Mouse (Mus musculus) thymus, adult 2 months (tissue): ENCODE data around the gene Tlcd1. TPM values are rescaled to one million over a fixed set of nuclear protein-coding genes. Genes with fewer than 3 reads are reported as not detected.

Experiments
- DNase-seq: peaks from one replicate; pipeline ENCODE4 v3.0.0; 2021
- H3K27ac ChIP-seq: fragments of 200-500 bp; 2 replicates; pipeline ENCODE4 v1.5.1; 2012; ENCODE audit warnings: low read length, control low read depth; ENCODE audit not compliant: control insufficient read depth, insufficient read depth
- H3K27me3 ChIP-seq: fragments of 200-500 bp; 2 replicates; pipeline ENCODE4 v1.6.1; 2012; ENCODE audit warnings: mild to moderate bottlenecking, low read length, moderate library complexity, mixed read lengths; ENCODE audit not compliant: control insufficient read depth, insufficient read depth
- H3K36me3 ChIP-seq: fragments of 200-500 bp; 2 replicates; pipeline ENCODE4 v1.6.1; 2012; ENCODE audit warnings: mild to moderate bottlenecking, low read length, moderate library complexity; ENCODE audit not compliant: control insufficient read depth, insufficient read depth
- H3K4me1 ChIP-seq: fragments of 200-500 bp; replicated peaks from 2 replicates; pipeline ENCODE4 v1.6.1; 2012; ENCODE audit warnings: low read length; ENCODE audit not compliant: control insufficient read depth, insufficient read depth
- H3K4me3 ChIP-seq: fragments of 200-500 bp; 2 replicates; pipeline ENCODE4 v1.5.1; 2012; ENCODE audit warnings: mild to moderate bottlenecking, low read length, control low read depth, moderate library complexity; ENCODE audit not compliant: control insufficient read depth, insufficient read depth
- CTCF ChIP-seq: fragments of 200-500 bp; IDR thresholded peaks from 2 replicates; pipeline ENCODE4 v1.5.1; 2012; ENCODE audit warnings: mild to moderate bottlenecking, control low read depth, low read length, moderate library complexity, borderline replicate concordance; ENCODE audit not compliant: control insufficient read depth, poor library complexity, insufficient read depth; ENCODE audit errors: extremely low read depth
- POLR2A ChIP-seq: fragments of 200-500 bp; IDR thresholded peaks from 2 replicates; pipeline ENCODE4 v1.6.1; 2012; ENCODE audit warnings: mild to moderate bottlenecking, low read length, control low read depth, moderate library complexity; ENCODE audit not compliant: control insufficient read depth, poor library complexity, insufficient read depth; ENCODE audit errors: extremely low read depth
- WGBS: fragments of 180-500 bp; shearing (Covaris S2); methylation state at CpG from one replicate; pipeline ENCODE4 v1.1.7; 2018; 5-methylcytosine and 5-hydroxymethylcytosine counted together
- polyA plus RNA-seq: library from polyadenylated mRNA; depleted of rRNA; stranded (reverse); fragments of >200 nt; gene quantifications from 2 replicates; pipeline ENCODE4 v1.2.3, GENCODE M21; 2012

Tlcd1 gene
- polyA plus RNA-seq, 1 experiment, result 30.0 TPM

DNA sequence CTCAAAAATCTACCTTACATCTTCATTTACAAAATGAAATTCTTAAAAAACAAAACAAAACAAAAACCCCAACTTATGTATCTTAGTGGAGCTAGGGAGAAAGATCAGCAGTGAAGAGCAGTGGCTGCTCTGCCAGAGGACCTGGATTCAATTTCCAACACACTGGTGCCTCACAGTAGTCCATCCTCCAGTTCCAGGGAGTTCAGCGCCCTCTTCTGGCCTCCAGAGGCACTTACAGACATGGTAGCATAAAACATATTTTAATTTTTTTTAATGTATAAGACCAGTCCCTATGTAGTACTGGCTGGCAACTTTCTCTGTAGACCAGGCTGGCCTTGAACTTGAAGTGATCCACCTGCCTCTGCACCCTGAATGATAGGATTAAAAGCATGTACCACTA lies 25.4 kb upstream of the Tlcd1 start:
- no peaks in the 10 kb centered on the region for H3K27me3 ChIP-seq
- H3K36me3 ChIP-seq, result no peaks in the 10 kb centered on the region
- TF ChIP-seq POLR2A (no peak), CTCF (no peak)
- no peak for DNase-seq
- H3K27ac ChIP-seq, result no peak overlapping the region
- 82% methylated on average over 1 of the region's 1 CpGs for WGBS
- no peak overlapping the region for H3K4me3 ChIP-seq
- no peaks in the 10 kb centered on the region for H3K4me1 ChIP-seq

GRCm38 (mm10) chr11:78152299-78153231 lies 23.9 kb upstream of the Tlcd1 start:
- WGBS, result 91% methylated on average over 9 of the region's 9 CpGs
- Histone ChIP-seq H3K27ac (no peak overlapping the region), H3K4me3 (no peak overlapping the region), H3K36me3 (peaks cover 2% of the 10 kb centered on the region), H3K27me3 (no peaks in the 10 kb centered on the region), H3K4me1 (no peaks in the 10 kb centered on the region)
- DNase-seq, result no peak
- TF ChIP-seq POLR2A (no peak), CTCF (no peak)

GRCm38 (mm10) chr11:78153778-78154177 lies 22.7 kb upstream of the Tlcd1 start:
- no peaks in the 10 kb centered on the region for H3K27me3 ChIP-seq
- TF ChIP-seq POLR2A, result no peak
- no peak for TF ChIP-seq CTCF
- no peak overlapping the region for H3K27ac ChIP-seq
- peaks cover 15% of the 10 kb centered on the region for H3K36me3 ChIP-seq
- no peaks in the 10 kb centered on the region for H3K4me1 ChIP-seq
- no peak overlapping the region for H3K4me3 ChIP-seq
- DNase-seq, result no peak
- WGBS, result 97% methylated on average over 13 of the region's 13 CpGs

GRCm38 (mm10) chr11:78155674-78156073 lies 20.8 kb upstream of the Tlcd1 start:
- DNase-seq, result no peak

DNA sequence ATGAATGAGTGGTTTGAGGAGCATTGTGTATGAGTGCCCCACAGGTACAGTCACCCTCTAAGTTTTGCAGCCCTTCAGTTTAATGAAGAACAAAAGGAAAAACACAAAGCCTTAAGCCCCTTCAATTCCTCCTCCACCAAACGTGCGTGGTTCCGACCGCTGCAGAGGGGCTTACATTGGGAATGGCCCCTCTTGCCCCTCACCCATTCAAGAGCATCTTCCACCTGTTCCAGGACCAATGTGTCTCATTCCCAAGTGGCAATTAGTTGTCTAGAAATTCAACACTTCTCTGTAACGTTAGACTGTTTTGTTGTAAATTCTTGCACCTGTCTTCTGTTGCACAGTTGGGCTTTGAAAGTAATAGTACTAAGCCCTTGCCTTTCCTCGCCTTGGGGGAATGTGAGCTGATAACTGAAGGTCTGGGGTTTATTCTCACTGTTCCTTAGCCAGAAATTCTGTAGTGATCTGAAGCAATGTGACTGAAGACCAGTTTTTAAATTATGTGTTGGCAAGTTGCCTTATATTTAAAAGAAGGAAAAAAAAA lies 20.3 kb upstream of the Tlcd1 start:
- H3K4me1 ChIP-seq, result no peaks in the 10 kb centered on the region
- 97% methylated on average over 6 of the region's 6 CpGs for WGBS
- TF ChIP-seq CTCF (no peak), POLR2A (no peak)
- no peak for DNase-seq
- H3K27ac ChIP-seq, result no peak overlapping the region
- peaks cover 31% of the 10 kb centered on the region for H3K36me3 ChIP-seq
- no peaks in the 10 kb centered on the region for H3K27me3 ChIP-seq
- H3K4me3 ChIP-seq, result no peak overlapping the region

More at GRCm38 (mm10) chr11:78155674-78156073, 20.8 kb upstream of the Tlcd1 start:
- TF ChIP-seq CTCF, result no peak
- TF ChIP-seq POLR2A, result no peak
- no peaks in the 10 kb centered on the region for H3K27me3 ChIP-seq
- H3K36me3 ChIP-seq, result peaks cover 26% of the 10 kb centered on the region
- WGBS, result 98% methylated on average over 5 of the region's 5 CpGs
- no peaks in the 10 kb centered on the region for H3K4me1 ChIP-seq
- no peak overlapping the region for H3K4me3 ChIP-seq
- no peak overlapping the region for H3K27ac ChIP-seq

- Histone ChIP-seq H3K27me3 (no peaks in the 10 kb centered on the region), H3K4me3 (no peak overlapping the region), H3K27ac (no peak overlapping the region), H3K4me1 (peaks cover 19% of the 10 kb centered on the region), H3K36me3 (peaks cover 35% of the 10 kb centered on the region)
- WGBS, result 30% methylated on average over 2 of the region's 2 CpGs
- peak; percentile 84 for DNase-seq
- peak; percentile 57; the same call in 1 of the 2 replicates for TF ChIP-seq CTCF
- TF ChIP-seq POLR2A, result no peak
Observed at GRCm38 (mm10) chr11:78159096-78159495, 17.4 kb upstream of the Tlcd1 start.
